Mouse (Mus musculus): ENCODE measurements around the gene Gm498. TPM values are rescaled to one million over a fixed set of nuclear protein-coding genes. Genes with fewer than 3 reads are reported as not detected.

Gm498 gene
- polyA plus RNA-seq, 1 experiment: not detected

GRCm38 (mm10) chr7:143929899-143930298 is 63.3 kb downstream of the Gm498 start:
- no peak for TF ChIP-seq CEBPB (IDR thresholded peaks at IDR 0.05; ENCODE audit: low read depth)
- TF ChIP-seq CTCF (IDR thresholded peaks at IDR 0.05; ENCODE audit: control insufficient read depth, insufficient read depth, insufficient read length): no peak
- no peak for TF ChIP-seq MYOG (IDR thresholded peaks at IDR 0.05; ENCODE audit: control insufficient read depth, extremely low read depth, insufficient read length)
- TF ChIP-seq FOSL1 (IDR thresholded peaks at IDR 0.05; ENCODE audit: insufficient read depth, low read length, poor library complexity, severe bottlenecking): no peak
- no peak for TF ChIP-seq MYOD1 (IDR thresholded peaks at IDR 0.05; ENCODE audit: control insufficient read depth, insufficient read length, low read depth)
- TF ChIP-seq MAX (IDR thresholded peaks at IDR 0.05): no peak
- no peak for TF ChIP-seq USF1 (IDR thresholded peaks at IDR 0.05; ENCODE audit: low read depth)

GRCm38 (mm10) chr7:143938647-143939046 is 72.0 kb downstream of the Gm498 start:
- Histone ChIP-seq H3K36me3 (ENCODE audit: control insufficient read depth, insufficient read depth) (no peaks in the 10 kb centered on the region), H3K4me3 (ENCODE audit: insufficient read depth, poor library complexity, severe bottlenecking) (no peak overlapping the region), H3K27me3 (ENCODE audit: control insufficient read depth, insufficient read depth, insufficient read length) (peaks cover 3% of the 10 kb centered on the region), H3K79me2 (ENCODE audit: control insufficient read depth, insufficient read depth) (no peaks in the 10 kb centered on the region), H3ac (ENCODE audit: control insufficient read depth, insufficient read length, low read depth) (no peak overlapping the region), H3K79me3 (ENCODE audit: low read depth) (no peaks in the 10 kb centered on the region)
- no peak for TF ChIP-seq MAX (IDR thresholded peaks at IDR 0.05)
- no peak for TF ChIP-seq CEBPB (IDR thresholded peaks at IDR 0.05; ENCODE audit: low read depth)
- TF ChIP-seq USF1 (IDR thresholded peaks at IDR 0.05; ENCODE audit: low read depth): no peak
- no peak for TF ChIP-seq CTCF (IDR thresholded peaks at IDR 0.05; ENCODE audit: control insufficient read depth, insufficient read depth, insufficient read length)
- TF ChIP-seq FOSL1 (IDR thresholded peaks at IDR 0.05; ENCODE audit: insufficient read depth, low read length, poor library complexity, severe bottlenecking): no peak
- no peak for TF ChIP-seq MYOD1 (IDR thresholded peaks at IDR 0.05; ENCODE audit: control insufficient read depth, insufficient read length, low read depth)
- no peak for TF ChIP-seq MYOG (IDR thresholded peaks at IDR 0.05; ENCODE audit: control insufficient read depth, extremely low read depth, insufficient read length)

More at GRCm38 (mm10) chr7:143929899-143930298, 63.3 kb downstream of the Gm498 start:
- H3K27me3 ChIP-seq (ENCODE audit: control insufficient read depth, insufficient read depth, insufficient read length): peaks cover 12% of the 10 kb centered on the region
- H3K4me3 ChIP-seq (ENCODE audit: insufficient read depth, poor library complexity, severe bottlenecking): no peak overlapping the region
- no peak overlapping the region for H3ac ChIP-seq (ENCODE audit: control insufficient read depth, insufficient read length, low read depth)
- no peaks in the 10 kb centered on the region for H3K36me3 ChIP-seq (ENCODE audit: control insufficient read depth, insufficient read depth)
- H3K79me3 ChIP-seq (ENCODE audit: low read depth): no peaks in the 10 kb centered on the region
- H3K79me2 ChIP-seq (ENCODE audit: control insufficient read depth, insufficient read depth): no peaks in the 10 kb centered on the region

- Histone ChIP-seq H3K36me3 (ENCODE audit: control insufficient read depth, insufficient read depth) (no peaks in the 10 kb centered on the region), H3ac (ENCODE audit: control insufficient read depth, insufficient read length, low read depth) (no peak overlapping the region), H3K79me2 (ENCODE audit: control insufficient read depth, insufficient read depth) (no peaks in the 10 kb centered on the region), H3K79me3 (ENCODE audit: low read depth) (no peaks in the 10 kb centered on the region), H3K27me3 (ENCODE audit: control insufficient read depth, insufficient read depth, insufficient read length) (peaks cover 6% of the 10 kb centered on the region), H3K4me3 (ENCODE audit: insufficient read depth, poor library complexity, severe bottlenecking) (no peak overlapping the region)
- TF ChIP-seq USF1 (IDR thresholded peaks at IDR 0.05; ENCODE audit: low read depth) (no peak), CEBPB (IDR thresholded peaks at IDR 0.05; ENCODE audit: low read depth) (no peak), MAX (IDR thresholded peaks at IDR 0.05) (no peak), CTCF (IDR thresholded peaks at IDR 0.05; ENCODE audit: control insufficient read depth, insufficient read depth, insufficient read length) (no peak), MYOG (IDR thresholded peaks at IDR 0.05; ENCODE audit: control insufficient read depth, extremely low read depth, insufficient read length) (no peak)
Observed at GRCm38 (mm10) chr7:143939476-143939875, 72.8 kb downstream of the Gm498 start.

- H3K27me3 ChIP-seq (ENCODE audit: control insufficient read depth, insufficient read depth, insufficient read length): peaks cover 6% of the 10 kb centered on the region
- H3K36me3 ChIP-seq (ENCODE audit: control insufficient read depth, insufficient read depth): no peaks in the 10 kb centered on the region
- H3ac ChIP-seq (ENCODE audit: control insufficient read depth, insufficient read length, low read depth): no peak overlapping the region
- TF ChIP-seq CEBPB (IDR thresholded peaks at IDR 0.05; ENCODE audit: low read depth): no peak
- no peak for TF ChIP-seq MYOG (IDR thresholded peaks at IDR 0.05; ENCODE audit: control insufficient read depth, extremely low read depth, insufficient read length)
- TF ChIP-seq MAX (IDR thresholded peaks at IDR 0.05): no peak
- TF ChIP-seq MYOD1 (IDR thresholded peaks at IDR 0.05; ENCODE audit: control insufficient read depth, insufficient read length, low read depth): no peak
- TF ChIP-seq CTCF (IDR thresholded peaks at IDR 0.05; ENCODE audit: control insufficient read depth, insufficient read depth, insufficient read length): no peak
- TF ChIP-seq FOSL1 (IDR thresholded peaks at IDR 0.05; ENCODE audit: insufficient read depth, low read length, poor library complexity, severe bottlenecking): no peak
- no peak for TF ChIP-seq USF1 (IDR thresholded peaks at IDR 0.05; ENCODE audit: low read depth)
- H3K79me3 ChIP-seq (ENCODE audit: low read depth): no peaks in the 10 kb centered on the region
- H3K4me3 ChIP-seq (ENCODE audit: insufficient read depth, poor library complexity, severe bottlenecking): no peak overlapping the region
- H3K79me2 ChIP-seq (ENCODE audit: control insufficient read depth, insufficient read depth): no peaks in the 10 kb centered on the region
Observed at GRCm38 (mm10) chr7:143942941-143943691, 76.5 kb downstream of the Gm498 start.

- Histone ChIP-seq H3K27me3 (ENCODE audit: control insufficient read depth, insufficient read depth, insufficient read length) (peaks cover 6% of the 10 kb centered on the region), H3K79me2 (ENCODE audit: control insufficient read depth, insufficient read depth) (no peaks in the 10 kb centered on the region), H3K79me3 (ENCODE audit: low read depth) (no peaks in the 10 kb centered on the region), H3ac (ENCODE audit: control insufficient read depth, insufficient read length, low read depth) (no peak overlapping the region), H3K36me3 (ENCODE audit: control insufficient read depth, insufficient read depth) (no peaks in the 10 kb centered on the region), H3K4me3 (ENCODE audit: insufficient read depth, poor library complexity, severe bottlenecking) (no peak overlapping the region)
- no peak for TF ChIP-seq FOSL1 (IDR thresholded peaks at IDR 0.05; ENCODE audit: insufficient read depth, low read length, poor library complexity, severe bottlenecking)
- no peak for TF ChIP-seq USF1 (IDR thresholded peaks at IDR 0.05; ENCODE audit: low read depth)
- TF ChIP-seq CTCF (IDR thresholded peaks at IDR 0.05; ENCODE audit: control insufficient read depth, insufficient read depth, insufficient read length): no peak
- no peak for TF ChIP-seq MYOD1 (IDR thresholded peaks at IDR 0.05; ENCODE audit: control insufficient read depth, insufficient read length, low read depth)
- no peak for TF ChIP-seq MYOG (IDR thresholded peaks at IDR 0.05; ENCODE audit: control insufficient read depth, extremely low read depth, insufficient read length)
- no peak for TF ChIP-seq MAX (IDR thresholded peaks at IDR 0.05)
- TF ChIP-seq CEBPB (IDR thresholded peaks at IDR 0.05; ENCODE audit: low read depth): no peak
Observed at GRCm38 (mm10) chr7:143944421-143944980, 77.9 kb downstream of the Gm498 start.

Small RNA genes lying within 50 kb of the gene (microRNA-seq; reads per million reads assigned to microRNA genes)
- gene Mir6404 (ENCODE audit: borderline microRNAs expressed): not detected

Other genes starting within 250 kb of the Gm498 start
- 0.04 TPM for gene Tnfrsf26, start 238.1 kb upstream of the Gm498 start, polyA plus RNA-seq (2012; fragmentation: generic; extraction: Trizol)
- 12.2 TPM for gene Tnfrsf22, start 217.2 kb upstream of the Gm498 start, polyA plus RNA-seq (2012; fragmentation: generic; extraction: Trizol)
- gene Tnfrsf23, start 181.0 kb upstream of the Gm498 start, polyA plus RNA-seq (2012; fragmentation: generic; extraction: Trizol): 16.7 TPM
- gene Osbpl5, start 109.9 kb upstream of the Gm498 start, polyA plus RNA-seq (2012; fragmentation: generic; extraction: Trizol): 41.1 TPM
- not detected for gene Mrgprg, start 99.8 kb upstream of the Gm498 start, polyA plus RNA-seq (2012; fragmentation: generic; extraction: Trizol)
- gene Mrgpre, start 82.3 kb upstream of the Gm498 start, polyA plus RNA-seq (2012; fragmentation: generic; extraction: Trizol): 2.9 TPM
- 5.6 TPM for gene Nadsyn1, start 44.0 kb upstream of the Gm498 start, polyA plus RNA-seq (2012; fragmentation: generic; extraction: Trizol)
- gene Dhcr7, start 43.7 kb upstream of the Gm498 start, polyA plus RNA-seq (2012; fragmentation: generic; extraction: Trizol): 27.8 TPM
- 0.70 TPM for gene Shank2, start 135.1 kb downstream of the Gm498 start, polyA plus RNA-seq (2012; fragmentation: generic; extraction: Trizol)